15 mouse cellular contexts compared by ENCODE assay signal in genomic region chr8:49015200-49015599, GRCm38 (mm10).
DNase-seq lines count a peak whose midpoint lies in the region; ATAC-seq and TF ChIP-seq lines count a peak whose summit lies in the region.
"Had no signal": no experiment of that assay in that cellular context is flagged by ENCODE, and none has a peak within 500 bp of the region (broad histone marks: within the 10 kb centered on the region; RNA-seq: fewer than 3 reads in every experiment).

No protein-coding gene starts in this region.

- H3K36me3 ChIP-seq in midbrain, postnatal 0 days (ENCODE audit: insufficient read depth, low read length): no peaks in the 10 kb centered on the region
- no peaks in the 10 kb centered on the region for H3K36me3 ChIP-seq in midbrain, embryonic 16.5 days (ENCODE audit: control insufficient read depth, insufficient read depth, low read length)
- no peaks in the 10 kb centered on the region for H3K36me3 ChIP-seq in forebrain, embryonic 16.5 days (ENCODE audit: control insufficient read depth, insufficient read depth)
- H3K36me3 ChIP-seq: forebrain, embryonic 10.5 days; heart, embryonic 13.5 days had no signal

- no peak overlapping the region for H3K27ac ChIP-seq in midbrain, postnatal 0 days (ENCODE audit: low read depth, low read length)
- no peak overlapping the region for H3K27ac ChIP-seq in midbrain, embryonic 16.5 days (ENCODE audit: low read length)
- no peak overlapping the region for H3K27ac ChIP-seq in forebrain, embryonic 16.5 days (ENCODE audit: low read length)
- H3K27ac ChIP-seq: forebrain, embryonic 10.5 days; gastrocnemius, adult 2 months; heart, embryonic 13.5 days; hindbrain, embryonic 14.5 days had no signal

- no peaks in the 10 kb centered on the region for H3K9me3 ChIP-seq in midbrain, postnatal 0 days (ENCODE audit: low read length)
- no peaks in the 10 kb centered on the region for H3K9me3 ChIP-seq in midbrain, embryonic 16.5 days (replicated peaks; ENCODE audit: control insufficient read depth, low read length, poor library complexity, severe bottlenecking)
- H3K9me3 ChIP-seq in forebrain, embryonic 16.5 days (ENCODE audit: control insufficient read depth, low read length): no peaks in the 10 kb centered on the region
- H3K9me3 ChIP-seq: forebrain, embryonic 10.5 days; heart, embryonic 13.5 days had no signal

- H3K4me2 ChIP-seq in midbrain, postnatal 0 days (ENCODE audit: low read depth, low read length, poor library complexity, severe bottlenecking): no peak overlapping the region
- no peak overlapping the region for H3K4me2 ChIP-seq in midbrain, embryonic 16.5 days (ENCODE audit: low read length)
- no peak overlapping the region for H3K4me2 ChIP-seq in forebrain, embryonic 16.5 days (ENCODE audit: low read length)
- H3K4me2 ChIP-seq: heart, embryonic 13.5 days; hindbrain, embryonic 14.5 days had no signal

- no peak for TF ChIP-seq CTCF in midbrain, postnatal 0 days (IDR thresholded peaks at IDR 0.05)

- DNase-seq in adrenal gland, postnatal 10 days: peak; percentile 3
- DNase-seq in adrenal gland, adult 2 months: no peak
- peak; percentile 2 for DNase-seq in layer of hippocampus, adult 9-11 months
- no peak for DNase-seq in layer of hippocampus, adult 11-12 months (ENCODE audit: low spot score)
- DNase-seq in midbrain, postnatal 0 days (ENCODE audit: low spot score): peak; percentile 1
- peak; percentile 25 for DNase-seq in kidney, postnatal 14 days
- DNase-seq: embryo, embryonic 11 days; gastrocnemius, adult 2 months; right cerebral cortex, postnatal 14 days had no signal

- no peak overlapping the region for H3K4me3 ChIP-seq in midbrain, postnatal 0 days (ENCODE audit: low read depth, low read length)
- H3K4me3 ChIP-seq in midbrain, embryonic 16.5 days (ENCODE audit: low read depth, low read length): no peak overlapping the region
- H3K4me3 ChIP-seq in forebrain, embryonic 16.5 days (replicated peaks; ENCODE audit: low read length): no peak overlapping the region
- H3K4me3 ChIP-seq: forebrain, embryonic 10.5 days; gastrocnemius, adult 2 months; heart, embryonic 13.5 days had no signal

- WGBS in midbrain, postnatal 0 days: 47% methylated on average over 8 of the region's 8 CpGs
- 41% methylated on average over 8 of the region's 8 CpGs for WGBS in midbrain, embryonic 16.5 days
- WGBS in forebrain, embryonic 16.5 days: 45% methylated on average over 8 of the region's 8 CpGs

- H3K27me3 ChIP-seq in midbrain, postnatal 0 days (ENCODE audit: insufficient read depth, low read length): no peaks in the 10 kb centered on the region
- H3K27me3 ChIP-seq in midbrain, embryonic 16.5 days (ENCODE audit: control insufficient read depth, insufficient read depth, low read depth, low read length): no peaks in the 10 kb centered on the region
- no peaks in the 10 kb centered on the region for H3K27me3 ChIP-seq in forebrain, embryonic 16.5 days (replicated peaks; ENCODE audit: control insufficient read depth, insufficient read depth, low read length)
- H3K27me3 ChIP-seq: heart, embryonic 13.5 days had no signal

- no peaks in the 10 kb centered on the region for H3K4me1 ChIP-seq in midbrain, postnatal 0 days (ENCODE audit: insufficient read depth, low read length)
- H3K4me1 ChIP-seq in midbrain, embryonic 16.5 days (ENCODE audit: control insufficient read depth, insufficient read depth, low read length): no peaks in the 10 kb centered on the region
- peaks cover 3% of the 10 kb centered on the region; the same call in 1 of the 2 replicates for H3K4me1 ChIP-seq in forebrain, embryonic 16.5 days (replicated peaks; ENCODE audit: control insufficient read depth, insufficient read depth, low read length)
- H3K4me1 ChIP-seq: forebrain, embryonic 10.5 days; heart, embryonic 13.5 days had no signal

- no peak overlapping the region for H3K9ac ChIP-seq in midbrain, postnatal 0 days (replicated peaks; ENCODE audit: low read length, poor library complexity, severe bottlenecking)
- no peak overlapping the region for H3K9ac ChIP-seq in midbrain, embryonic 16.5 days (ENCODE audit: low read depth, low read length)
- H3K9ac ChIP-seq in forebrain, embryonic 16.5 days (replicated peaks; ENCODE audit: low read depth, low read length): no peak overlapping the region
- H3K9ac ChIP-seq: heart, embryonic 13.5 days; hindbrain, embryonic 14.5 days had no signal

- ATAC-seq in midbrain, postnatal 0 days (ENCODE audit: low FRiP score): no peak
- ATAC-seq in midbrain, embryonic 16.5 days: no peak
- no peak for ATAC-seq in forebrain, embryonic 16.5 days
- ATAC-seq: activated CD4-positive, CD25-positive, alpha-beta regulatory T cell, adult 4 months had no signal

Comparison
In these comparisons a context has a peak if more than half of its experiments do, and no peak if none do; other contexts are left out.
1. DNase-seq: peak in adrenal gland, postnatal 10 days (single experiment), layer of hippocampus, adult 9-11 months (single experiment), midbrain, postnatal 0 days (single experiment) and kidney, postnatal 14 days (single experiment); none in adrenal gland, adult 2 months (single experiment) and layer of hippocampus, adult 11-12 months (single experiment).